Mouse (Mus musculus) kidney, adult 18-20 months (tissue): ENCODE measurements around the gene Slc35d2.

Experiments
- DNase-seq: peaks from one replicate; pipeline ENCODE4 v3.0.0; 2021

The Slc35d2 gene

GRCm38 (mm10) chr13:64049535-64049934 is 79.6 kb downstream of the Slc35d2 start:
- DNase-seq: no peak

- DNase-seq: no peak
Observed at GRCm38 (mm10) chr13:64048467-64048866, 80.7 kb downstream of the Slc35d2 start.
